Mouse (Mus musculus): ENCODE measurements around the gene Kmt2e. TPM values are rescaled to one million over a fixed set of nuclear protein-coding genes. Genes with fewer than 3 reads are reported as not detected.

The Kmt2e gene
- total RNA-seq (2021): 10 to 100 TPM; 63.5 to 68.5 TPM
- long read RNA-seq, experiment 1, partial matches to known transcripts: 83 of 87 reads
- long read RNA-seq, experiment 1, other reads (novel, unspliced or antisense): 4 of 87 reads
- long read RNA-seq, experiment 2, partial matches to known transcripts: 2 of 3 reads
- long read RNA-seq, experiment 2, other reads (novel, unspliced or antisense): 1 of 3 reads

GRCm38 (mm10) chr5:23433720-23434597 is at the start of gene Kmt2e:
Gene Kmt2e (plus strand): TSS chr5:23434441.
- peak; percentile 93 to 94 for DNase-seq

- DNase-seq: no peak
Measured at GRCm38 (mm10) chr5:23385136-23385535, 49.1 kb upstream of the Kmt2e start.

- no peak for DNase-seq
Measured at GRCm38 (mm10) chr5:23385763-23386217, 48.5 kb upstream of the Kmt2e start.

- DNase-seq: peak; percentile 83 to 85
Measured at GRCm38 (mm10) chr5:23386562-23387312, 47.5 kb upstream of the Kmt2e start.

- DNase-seq: no peak
Measured at GRCm38 (mm10) chr5:23387313-23387666, 47.0 kb upstream of the Kmt2e start.

- DNase-seq: no peak
Measured at GRCm38 (mm10) chr5:23388091-23388490, 46.1 kb upstream of the Kmt2e start.

- no peak for DNase-seq
Measured at GRCm38 (mm10) chr5:23389601-23390305, 44.5 kb upstream of the Kmt2e start.

GRCm38 (mm10) chr5:23391714-23392113 is 42.5 kb upstream of the Kmt2e start:
- DNase-seq: no peak

GRCm38 (mm10) chr5:23393870-23394269 is 40.4 kb upstream of the Kmt2e start:
- no peak for DNase-seq

- DNase-seq: peak in 1 of 2 experiments; percentile 33
Measured at GRCm38 (mm10) chr5:23394366-23395145, 39.7 kb upstream of the Kmt2e start.

GRCm38 (mm10) chr5:23395721-23396120 is 38.5 kb upstream of the Kmt2e start:
- DNase-seq: no peak

- no peak for DNase-seq
Measured at GRCm38 (mm10) chr5:23396756-23397155, 37.5 kb upstream of the Kmt2e start.

GRCm38 (mm10) chr5:23400156-23400555 is 34.1 kb upstream of the Kmt2e start:
- DNase-seq: no peak

- DNase-seq: no peak
Measured at GRCm38 (mm10) chr5:23400868-23401267, 33.4 kb upstream of the Kmt2e start.

GRCm38 (mm10) chr5:23401368-23401767 is 32.9 kb upstream of the Kmt2e start:
- no peak for DNase-seq

GRCm38 (mm10) chr5:23401999-23402398 is 32.2 kb upstream of the Kmt2e start:
- DNase-seq: peak; percentile 56 to 67

- peak in 1 of 2 experiments; percentile 42 for DNase-seq
Measured at GRCm38 (mm10) chr5:23403161-23403560, 31.1 kb upstream of the Kmt2e start.

- no peak for DNase-seq
Measured at GRCm38 (mm10) chr5:23405666-23406404, 28.4 kb upstream of the Kmt2e start.

- DNase-seq: no peak
Measured at GRCm38 (mm10) chr5:23406405-23406745, 27.9 kb upstream of the Kmt2e start.

- DNase-seq: no peak
Measured at GRCm38 (mm10) chr5:23408106-23408505, 26.1 kb upstream of the Kmt2e start.
